Mouse (Mus musculus): ENCODE results near the gene Coq5.
"Not testable (repeated sequence)": the region's sequence is repeated elsewhere in the genome, so short reads cannot be mapped to it uniquely, and the experiment has no call there.

Gene Coq5

DNA sequence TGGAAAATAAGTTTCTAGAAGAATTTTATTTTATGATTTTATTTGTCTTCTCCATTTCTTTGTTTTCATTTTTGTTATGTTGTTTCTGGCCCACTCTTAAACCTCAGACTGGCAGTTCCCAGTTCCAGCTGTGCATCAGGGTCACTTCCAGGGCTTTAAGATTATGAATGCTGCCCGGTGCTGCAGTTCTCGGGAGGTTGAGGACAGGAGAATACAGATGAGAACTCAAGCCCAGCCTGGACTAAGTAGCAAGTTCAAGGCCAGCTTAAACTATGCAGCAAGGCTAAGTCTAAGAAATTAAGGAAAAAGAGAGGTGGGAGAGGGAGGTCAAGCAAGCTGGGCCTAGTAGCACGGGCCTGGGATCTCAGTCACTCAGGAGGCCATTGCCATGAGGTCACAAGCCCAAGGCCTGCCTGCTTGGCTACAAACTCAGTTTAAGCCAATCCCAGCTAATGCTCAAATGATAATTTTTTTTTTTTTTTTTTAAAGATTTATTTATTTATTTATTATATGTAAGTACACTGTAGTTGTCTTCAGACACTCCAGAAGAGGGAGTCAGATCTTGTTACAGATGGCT is 11.9 kb upstream of the Coq5 start:
- no peak for DNase-seq (ENCODE audit: low spot score)

- no peak for DNase-seq (ENCODE audit: low spot score)
Measured at GRCm38 (mm10) chr5:115268266-115268665, 11.2 kb upstream of the Coq5 start.

DNA sequence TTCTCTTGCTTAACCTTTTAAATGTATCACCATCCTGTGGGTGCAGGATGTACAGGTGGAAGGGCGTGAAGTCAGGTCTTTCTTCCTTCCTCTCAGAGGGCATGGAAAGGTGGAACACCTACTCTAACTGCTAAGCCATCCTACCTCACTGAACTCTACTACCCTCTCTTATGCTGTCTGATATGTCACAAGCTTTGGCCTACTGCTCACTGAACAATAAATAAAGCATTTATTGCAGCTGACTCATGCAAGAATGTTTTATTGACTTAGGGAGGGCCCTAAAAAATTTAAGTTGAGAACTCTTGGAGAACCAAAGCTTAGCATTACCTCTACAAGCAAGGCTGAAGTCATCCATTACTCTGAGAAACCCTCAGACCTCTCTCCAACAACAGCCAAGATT is 9.5 kb upstream of the Coq5 start:
- no peak for DNase-seq (ENCODE audit: low spot score)

DNA sequence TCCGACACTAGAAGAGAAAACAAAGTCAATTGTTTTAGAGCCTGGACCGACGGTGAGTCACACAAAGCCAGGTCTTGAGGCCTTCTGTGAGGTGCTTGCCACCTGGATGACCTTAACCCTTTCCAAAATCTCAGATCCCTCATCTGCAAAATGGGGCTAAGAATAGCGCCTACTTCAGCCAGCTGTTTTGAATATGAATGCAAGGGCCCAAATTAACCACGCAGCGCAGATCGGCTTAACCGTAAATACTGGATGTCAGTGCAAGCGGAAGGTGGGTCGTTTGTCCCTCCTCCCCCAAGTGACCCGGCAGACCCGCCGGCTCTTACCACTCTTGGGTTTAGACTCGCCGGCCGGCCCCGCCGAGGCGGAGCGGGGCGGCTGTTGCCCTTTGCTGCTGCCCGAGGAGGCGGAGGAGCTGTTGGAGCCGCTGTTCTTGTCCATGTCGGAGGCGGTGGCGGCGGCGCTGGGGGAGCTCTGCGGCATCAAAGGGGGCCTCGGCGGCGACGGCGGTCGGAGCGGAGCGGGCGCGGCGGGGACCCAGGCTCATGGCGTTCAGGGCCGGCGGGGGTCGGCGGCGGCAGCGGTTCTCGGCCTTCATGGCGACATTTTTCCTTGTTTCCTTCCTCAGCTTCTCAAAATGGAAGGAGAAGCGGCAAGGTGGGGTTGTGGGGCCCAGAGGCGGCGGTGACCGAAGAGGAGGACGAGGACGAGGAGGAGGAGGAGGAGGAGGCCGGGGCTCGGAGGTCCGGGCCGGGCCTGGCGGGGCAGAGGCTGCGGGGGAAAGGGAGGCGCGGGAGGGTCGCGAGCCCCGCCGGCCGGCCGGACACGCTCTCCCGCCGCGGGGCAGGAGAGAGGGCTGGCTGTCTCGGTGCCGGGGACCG is 7.3 kb upstream of the Coq5 start:
- DNase-seq (ENCODE audit: low spot score) = peak; percentile 20

DNA sequence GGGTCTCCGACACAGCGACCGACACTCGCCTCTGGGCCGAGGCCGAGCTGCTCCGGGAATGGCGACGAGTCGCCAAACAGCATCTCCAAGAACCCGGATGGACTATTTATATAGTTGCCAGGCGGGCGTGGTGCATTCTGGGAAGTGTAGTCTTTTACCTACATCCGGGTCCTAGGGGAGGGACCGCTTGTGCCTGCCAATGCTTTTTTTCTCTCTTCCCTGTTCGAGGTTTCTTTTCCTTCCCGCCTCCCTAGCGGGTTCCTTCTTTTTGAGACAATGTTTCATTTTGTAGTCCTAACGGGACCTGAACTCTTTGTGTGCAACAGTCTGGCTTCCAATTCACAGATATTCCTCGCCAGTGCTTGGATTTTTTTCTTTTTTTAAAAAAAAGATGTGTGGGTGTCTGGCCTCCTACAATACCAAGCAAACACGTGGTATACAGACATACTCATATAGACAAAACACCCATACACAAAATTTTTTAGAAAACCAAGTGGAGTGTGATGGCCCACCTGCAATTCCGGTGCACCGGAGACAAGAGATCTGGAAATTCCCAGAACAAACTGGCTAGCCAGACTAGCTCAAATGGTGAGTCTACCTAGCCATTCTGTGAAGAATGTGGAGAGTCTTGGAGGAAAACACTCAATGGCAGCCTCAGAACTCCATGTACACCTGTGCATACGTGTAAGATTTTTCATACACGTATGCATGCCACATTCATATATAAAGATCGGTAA is 6.5 kb upstream of the Coq5 start, which contains the start of gene Rnf10:
Gene Rnf10 (minus strand): TSS at position 87 of the 737 bp plus-strand sequence.
- peak; percentile 97 for DNase-seq (ENCODE audit: low spot score)

- DNase-seq (ENCODE audit: low spot score) = no peak
Measured at GRCm38 (mm10) chr5:115273549-115274135, 5.8 kb upstream of the Coq5 start.

- no peak for DNase-seq (ENCODE audit: low spot score)
Measured at GRCm38 (mm10) chr5:115274353-115274752, 5.1 kb upstream of the Coq5 start.

- no peak for DNase-seq (ENCODE audit: low spot score)
Measured at GRCm38 (mm10) chr5:115274771-115275170, 4.7 kb upstream of the Coq5 start.

DNA sequence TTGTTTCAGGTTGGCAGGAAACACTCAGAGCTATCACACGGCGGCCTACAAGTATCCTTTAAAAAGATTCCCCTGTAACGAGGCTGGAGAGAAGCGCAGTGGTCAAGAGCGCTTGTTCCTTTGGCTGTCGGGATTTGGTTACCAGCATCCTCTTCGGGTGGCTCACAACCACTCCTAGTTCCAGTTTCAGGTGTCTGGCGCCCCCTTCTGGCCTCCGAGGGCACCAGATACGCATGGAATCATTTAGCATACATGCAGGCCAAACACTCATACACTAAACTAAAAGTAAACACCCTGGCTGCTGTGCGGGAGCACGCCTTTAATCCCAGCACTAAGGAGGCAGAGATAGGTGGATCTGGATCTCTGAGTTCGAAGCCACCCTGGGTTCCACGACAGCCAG is 3.5 kb upstream of the Coq5 start:
- DNase-seq (ENCODE audit: low spot score) = no peak

- DNase-seq (ENCODE audit: low spot score) = no peak
Measured at GRCm38 (mm10) chr5:115278053-115278452, 1.4 kb upstream of the Coq5 start.

- no peak for DNase-seq (ENCODE audit: low spot score)
Measured at GRCm38 (mm10) chr5:115278785-115279184, 681 bp upstream of the Coq5 start.

DNA sequence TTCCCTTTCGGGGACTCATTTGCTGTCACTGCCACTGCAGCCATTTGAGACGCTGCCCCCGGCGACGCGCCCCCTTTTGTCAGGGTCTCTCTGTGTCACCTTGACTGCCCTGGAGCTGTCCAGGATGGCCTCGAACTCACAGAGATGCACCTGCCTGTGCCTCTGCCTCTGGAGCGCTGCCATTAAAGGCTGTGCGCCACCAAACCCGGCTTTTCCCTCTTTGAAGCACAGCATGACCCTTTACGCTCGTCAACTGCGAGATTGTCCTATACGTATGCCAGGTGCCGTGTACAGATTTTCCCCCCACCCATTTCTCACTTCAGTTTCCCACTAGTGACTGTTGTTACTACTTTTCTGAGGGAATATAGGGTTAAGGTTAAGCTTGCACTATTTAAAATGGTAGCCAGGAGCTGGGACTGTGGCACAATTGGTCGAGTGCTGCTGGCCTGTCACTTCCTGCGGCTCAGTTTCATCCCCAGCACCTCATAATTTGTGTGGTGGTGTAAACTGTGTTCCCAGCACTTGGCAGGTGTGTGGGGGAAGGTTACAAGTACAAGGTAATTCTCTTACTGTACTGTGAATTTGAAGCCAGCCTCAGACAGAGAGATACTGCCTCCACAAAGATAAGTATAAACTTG is 703 bp downstream of the Coq5 start:
- no peak for DNase-seq (ENCODE audit: low spot score)

GRCm38 (mm10) chr5:115284735-115285134 is 5.3 kb downstream of the Coq5 start:
- DNase-seq (ENCODE audit: low spot score) = no peak

GRCm38 (mm10) chr5:115294173-115294572 is 14.7 kb downstream of the Coq5 start:
- no peak for DNase-seq (ENCODE audit: low spot score)

- DNase-seq (ENCODE audit: low spot score) = no peak
Measured at GRCm38 (mm10) chr5:115296347-115296746, 16.9 kb downstream of the Coq5 start.

DNA sequence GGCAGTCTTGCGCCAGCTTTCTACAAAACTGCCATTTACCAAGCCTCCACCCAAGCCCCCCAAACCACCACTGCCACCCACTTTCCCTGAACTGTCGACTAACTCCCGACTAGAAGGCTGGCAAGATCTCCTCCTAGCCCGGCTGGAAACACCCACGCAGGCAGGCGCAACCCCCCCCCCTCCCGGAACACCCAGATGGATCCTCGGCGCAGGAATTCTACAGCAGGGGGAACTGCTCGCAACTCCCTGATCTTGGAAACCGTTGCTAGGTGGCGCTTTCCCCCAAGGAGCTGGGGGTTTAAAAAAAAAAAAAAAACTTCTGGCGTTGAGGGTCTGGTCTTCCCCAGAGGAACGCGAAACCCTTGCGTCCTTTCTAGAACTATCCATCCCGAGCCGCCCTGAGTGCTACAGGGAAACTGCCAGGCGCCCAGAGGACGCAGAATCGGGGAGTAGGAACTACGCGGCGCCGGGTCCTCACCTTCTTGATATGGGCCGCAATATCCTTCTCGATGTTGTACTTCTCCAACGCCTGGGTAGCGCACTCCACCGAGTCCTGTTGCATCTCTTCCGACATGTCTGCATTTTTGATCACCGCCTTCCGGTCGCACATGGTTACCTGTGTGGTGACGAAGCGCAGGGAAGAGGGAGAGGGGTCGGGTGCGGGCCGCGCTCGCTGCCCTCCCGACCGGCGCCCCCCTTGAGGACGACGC is 20.7 kb downstream of the Coq5 start:
- peak; percentile 36 for DNase-seq (ENCODE audit: low spot score)

DNA sequence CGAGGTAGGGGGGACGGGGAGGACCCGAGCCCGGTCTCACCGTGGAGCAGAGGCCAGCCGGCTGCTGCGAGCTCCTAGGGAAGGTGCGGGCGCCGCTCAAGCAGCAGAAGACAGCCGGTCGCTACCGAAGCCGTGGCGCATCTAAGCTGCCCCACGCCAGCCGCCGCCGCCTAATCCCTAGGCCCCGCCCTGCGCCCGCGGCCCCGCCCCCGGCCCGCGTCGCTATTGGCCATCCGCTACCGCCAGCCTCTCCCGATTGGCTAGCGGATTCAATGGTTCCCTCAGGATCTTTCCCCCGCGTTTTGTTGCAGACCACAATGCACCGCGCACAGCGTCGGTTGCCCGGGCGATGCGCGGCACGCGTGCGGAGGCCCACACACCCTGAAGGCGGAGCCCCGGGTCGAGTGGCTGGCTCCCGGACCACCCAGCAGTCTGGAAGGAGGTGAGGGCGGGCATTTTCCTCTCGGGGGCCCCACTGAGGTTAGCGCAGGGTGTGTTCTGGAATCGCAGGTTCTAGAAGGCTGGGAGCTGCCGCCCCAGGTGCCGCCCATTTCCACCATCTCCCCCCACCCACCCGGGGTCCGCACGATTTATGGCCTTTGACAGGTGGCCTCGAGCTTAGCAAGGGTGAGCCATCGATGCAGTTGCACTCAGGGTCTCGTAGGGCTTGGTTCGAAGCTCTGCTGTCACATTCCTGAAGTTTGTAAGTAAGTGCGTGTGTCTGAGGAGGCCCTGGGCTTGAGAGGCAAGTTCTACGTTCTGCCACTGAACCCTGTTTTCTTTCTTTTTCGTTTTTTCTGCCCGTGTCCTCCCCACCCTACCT is 21.5 kb downstream of the Coq5 start, which contains the start of gene Dynll1:
Gene Dynll1 (minus strand): TSS at position 208 of the 823 bp plus-strand sequence.
- peak; percentile 100 for DNase-seq (ENCODE audit: low spot score)

DNA sequence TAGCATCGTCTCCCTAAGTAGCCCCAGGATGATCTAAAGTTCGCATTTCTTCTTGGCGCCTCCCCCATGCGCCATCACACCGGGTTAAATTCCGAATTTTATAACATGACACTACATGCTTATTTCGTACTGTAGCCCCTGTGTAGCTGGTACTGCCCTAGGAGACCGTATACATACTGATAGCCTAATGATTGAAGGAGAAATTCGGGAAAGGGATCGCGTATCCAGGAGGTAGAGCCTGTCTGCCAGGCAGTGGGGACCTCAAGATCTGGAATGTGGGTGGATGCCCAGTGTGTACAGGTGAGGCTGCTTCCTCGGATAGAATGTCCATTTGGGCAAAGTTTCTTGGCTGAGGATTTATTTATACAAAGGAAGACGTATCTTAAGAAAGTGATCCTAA is 22.1 kb downstream of the Coq5 start:
- DNase-seq (ENCODE audit: low spot score) = no peak

DNA sequence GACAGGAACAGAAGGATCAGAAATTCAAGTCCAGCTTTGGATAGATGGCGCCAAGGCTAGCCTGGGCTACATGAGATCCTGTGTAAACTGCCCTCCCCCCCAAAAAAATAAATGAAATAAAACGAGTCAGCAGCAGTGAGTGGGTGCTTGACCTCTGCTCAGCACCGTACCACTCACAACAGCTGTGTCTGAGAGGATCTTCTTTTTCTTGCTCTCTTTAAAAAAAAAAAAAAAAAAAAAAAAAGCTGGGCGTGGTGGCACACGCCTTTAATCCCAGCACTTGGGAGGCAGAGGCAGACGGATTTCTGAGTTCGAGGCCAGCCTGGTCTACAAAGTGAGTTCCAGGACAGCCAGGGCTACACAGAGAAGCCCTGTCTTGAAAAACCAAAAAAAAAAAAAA is 22.7 kb downstream of the Coq5 start:
- not testable (repeated sequence) for DNase-seq (ENCODE audit: low spot score)

GRCm38 (mm10) chr5:115312354-115312753 is 32.9 kb downstream of the Coq5 start:
- no peak for DNase-seq (ENCODE audit: low spot score)

Data from urinary bladder, postnatal 25 days (tissue).